Mouse (Mus musculus) forebrain, postnatal 0 days (tissue): ENCODE results near the gene Hoxa2. TPM values are rescaled to one million over a fixed set of nuclear protein-coding genes. Genes with fewer than 3 reads are reported as not detected.

Experiments used
- ATAC-seq: fragments of 200-750 bp; cut with Nextera tagmentation; 2 replicates; pipeline ENCODE4 v1.8.0; 2017; ENCODE audit warnings: mild to moderate bottlenecking, moderate library complexity
- DNase-seq: peaks from one replicate; pipeline ENCODE4 v3.0.0-alpha.2; 2015
- H3K27ac ChIP-seq: fragments of 300-500 bp; sonication (generic); 2 replicates; pipeline ENCODE4 v1.5.1; 2014; ENCODE audit warnings: low read depth, mild to moderate bottlenecking, antibody characterized with exemption, low read length, moderate library complexity, mixed read lengths
- H3K27me3 ChIP-seq: fragments of 300-500 bp; sonication (generic); 2 replicates; pipeline ENCODE4 v1.6.1; 2014; ENCODE audit warnings: mild to moderate bottlenecking, low read length, mixed read lengths; ENCODE audit not compliant: insufficient read depth
- H3K36me3 ChIP-seq: fragments of 300-500 bp; sonication (generic); 2 replicates; pipeline ENCODE4 v1.6.1; 2014; ENCODE audit warnings: mild to moderate bottlenecking, moderate library complexity; ENCODE audit not compliant: insufficient read depth
- H3K4me1 ChIP-seq: fragments of 300-500 bp; sonication (generic); 2 replicates; pipeline ENCODE4 v1.6.1; 2014; ENCODE audit warnings: antibody characterized with exemption; ENCODE audit not compliant: insufficient read depth
- H3K4me2 ChIP-seq: fragments of 300-500 bp; sonication (generic); 2 replicates; pipeline ENCODE4 v1.6.1; 2014; ENCODE audit warnings: low read depth, mild to moderate bottlenecking, moderate library complexity
- H3K4me3 ChIP-seq: fragments of 300-500 bp; sonication (generic); 2 replicates; pipeline ENCODE4 v1.5.1; 2014; ENCODE audit warnings: low read depth, low read length, mixed read lengths
- H3K9ac ChIP-seq: fragments of 300-500 bp; sonication (generic); 2 replicates; pipeline ENCODE4 v1.6.1; 2014; ENCODE audit warnings: mild to moderate bottlenecking
- H3K9me3 ChIP-seq: fragments of 300-500 bp; sonication (generic); 2 replicates; pipeline ENCODE4 v1.6.1; 2016; ENCODE audit warnings: low read length
- CTCF ChIP-seq: sonication (generic); IDR thresholded peaks from 2 replicates; pipeline ENCODE4 v1.5.1; 2016; ENCODE audit warnings: antibody characterized with exemption, control low read depth, low read depth
- WGBS: fragments of 180-500 bp; shearing (Covaris S2); extraction: QIAGEN DNeasy Blood & Tissue Kit; methylation state at CpG from one replicate; pipeline ENCODE4 v1.1.7; 2014; 5-methylcytosine and 5-hydroxymethylcytosine counted together
- polyA plus RNA-seq: library from polyadenylated mRNA; unstranded; fragments of >200 nt; fragmentation: Nextera tagmentation; extraction: Ambion mirVana; gene quantifications from 2 replicates; pipeline ENCODE4 v1.2.1, GENCODE M21; 2015
- total RNA-seq: library from RNA; depleted of rRNA; stranded (reverse); fragments of >200 nt; gene quantifications from 2 replicates; pipeline ENCODE4 v1.2.3, GENCODE M21; 2014

The Hoxa2 gene
- total and polyA plus RNA-seq, 2 experiments from 2014 or later: not detected

GRCm38 (mm10) chr6:52151571-52151970 is 13.1 kb downstream of the Hoxa2 start:
- no peaks in the 10 kb centered on the region for H3K36me3 ChIP-seq
- peaks cover 87% of the 10 kb centered on the region for H3K27me3 ChIP-seq
- ATAC-seq (no peak), DNase-seq (peak; percentile 61)
- no peaks in the 10 kb centered on the region for H3K4me1 ChIP-seq
- WGBS: 4% methylated on average over 4 of the region's 4 CpGs
- H3K9me3 ChIP-seq: no peaks in the 10 kb centered on the region
- no peak overlapping the region for H3K4me2 ChIP-seq
- no peak for TF ChIP-seq CTCF
- no peak overlapping the region for H3K27ac ChIP-seq
- no peak overlapping the region for H3K4me3 ChIP-seq
- H3K9ac ChIP-seq: no peak overlapping the region

- TF ChIP-seq CTCF: no peak
- no peaks in the 10 kb centered on the region for H3K9me3 ChIP-seq
- DNase-seq (no peak), ATAC-seq (no peak)
- H3K4me2 ChIP-seq: no peak overlapping the region
- H3K27ac ChIP-seq: no peak overlapping the region
- no peak overlapping the region for H3K9ac ChIP-seq
- H3K4me3 ChIP-seq: no peak overlapping the region
- H3K4me1 ChIP-seq: no peaks in the 10 kb centered on the region
- no peaks in the 10 kb centered on the region for H3K36me3 ChIP-seq
- peaks cover 82% of the 10 kb centered on the region for H3K27me3 ChIP-seq
- WGBS: 6% methylated on average over 16 of the region's 16 CpGs
These were observed 14.1 kb downstream of the Hoxa2 start for GRCm38 (mm10) chr6:52150401-52150966.

GRCm38 (mm10) chr6:52139115-52139514 is 25.5 kb downstream of the Hoxa2 start:
- Histone ChIP-seq H3K4me1 (no peaks in the 10 kb centered on the region), H3K9ac (no peak overlapping the region), H3K9me3 (no peaks in the 10 kb centered on the region), H3K4me2 (no peak overlapping the region), H3K4me3 (no peak overlapping the region), H3K27ac (no peak overlapping the region), H3K27me3 (no peaks in the 10 kb centered on the region), H3K36me3 (no peaks in the 10 kb centered on the region)
- TF ChIP-seq CTCF: no peak
- WGBS: 85% methylated on average over 5 of the region's 5 CpGs
- no peak for ATAC-seq
- no peak for DNase-seq

GRCm38 (mm10) chr6:52138576-52138975 is 26.1 kb downstream of the Hoxa2 start:
- H3K4me2 ChIP-seq: no peak overlapping the region
- H3K27me3 ChIP-seq: no peaks in the 10 kb centered on the region
- DNase-seq: no peak
- no peak overlapping the region for H3K4me3 ChIP-seq
- H3K4me1 ChIP-seq: no peaks in the 10 kb centered on the region
- no peak for TF ChIP-seq CTCF
- no peaks in the 10 kb centered on the region for H3K9me3 ChIP-seq
- ATAC-seq: no peak
- no peaks in the 10 kb centered on the region for H3K36me3 ChIP-seq
- WGBS: 81% methylated on average over 10 of the region's 10 CpGs
- no peak overlapping the region for H3K9ac ChIP-seq
- no peak overlapping the region for H3K27ac ChIP-seq

- no peak overlapping the region for H3K27ac ChIP-seq
- no peak overlapping the region for H3K4me2 ChIP-seq
- WGBS: 42% methylated on average over 9 of the region's 9 CpGs
- H3K9me3 ChIP-seq: no peaks in the 10 kb centered on the region
- no peaks in the 10 kb centered on the region for H3K4me1 ChIP-seq
- no peak overlapping the region for H3K4me3 ChIP-seq
- TF ChIP-seq CTCF: no peak
- DNase-seq (peak; percentile 60), ATAC-seq (peak; percentile 72; the same call in 1 of the 2 replicates)
- no peak overlapping the region for H3K9ac ChIP-seq
- H3K27me3 ChIP-seq: no peaks in the 10 kb centered on the region
- no peaks in the 10 kb centered on the region for H3K36me3 ChIP-seq
These were observed 26.6 kb downstream of the Hoxa2 start for GRCm38 (mm10) chr6:52137841-52138535.

GRCm38 (mm10) chr6:52123673-52124072 is 41.0 kb downstream of the Hoxa2 start:
- TF ChIP-seq CTCF: no peak
- H3K27me3 ChIP-seq: no peaks in the 10 kb centered on the region
- ATAC-seq (no peak), DNase-seq (no peak)
- no peak overlapping the region for H3K4me2 ChIP-seq
- H3K4me3 ChIP-seq: no peak overlapping the region
- H3K9me3 ChIP-seq: no peaks in the 10 kb centered on the region
- 80% methylated on average over 4 of the region's 4 CpGs for WGBS
- H3K4me1 ChIP-seq: no peaks in the 10 kb centered on the region
- H3K36me3 ChIP-seq: no peaks in the 10 kb centered on the region
- H3K9ac ChIP-seq: no peak overlapping the region
- no peak overlapping the region for H3K27ac ChIP-seq

GRCm38 (mm10) chr6:52121173-52121572 is 43.5 kb downstream of the Hoxa2 start:
- Histone ChIP-seq H3K36me3 (no peaks in the 10 kb centered on the region), H3K9me3 (no peaks in the 10 kb centered on the region), H3K4me1 (no peaks in the 10 kb centered on the region), H3K4me3 (no peak overlapping the region), H3K27ac (no peak overlapping the region), H3K4me2 (no peak overlapping the region), H3K9ac (no peak overlapping the region), H3K27me3 (no peaks in the 10 kb centered on the region)
- no peak for TF ChIP-seq CTCF
- 80% methylated on average over 3 of the region's 3 CpGs for WGBS
- no peak for DNase-seq
- ATAC-seq: no peak
